ENCODE assay signal across 11 mouse cellular contexts in genomic region chr4:134660630-134661183, GRCm38 (mm10). TPM values are rescaled to one million over a fixed set of nuclear protein-coding genes. Genes with fewer than 3 reads are reported as not detected.
DNase-seq lines count a peak whose midpoint lies in the region; ATAC-seq and TF ChIP-seq lines count a peak whose summit lies in the region.
"Had no signal": no experiment of that assay in that cellular context is flagged by ENCODE, and none has a peak within 500 bp of the region (broad histone marks: within the 10 kb centered on the region; RNA-seq: fewer than 3 reads in every experiment).

No protein-coding gene starts in this region.

- H3K4me3 ChIP-seq in heart, embryonic 11.5 days (ENCODE audit: low read depth, low read length) = no peak overlapping the region
- no peak overlapping the region for H3K4me3 ChIP-seq in heart, adult 2 months
- H3K4me3 ChIP-seq in embryonic facial prominence, embryonic 14.5 days (ENCODE audit: low read depth, low read length) = no peak overlapping the region
- no peak overlapping the region for H3K4me3 ChIP-seq in limb, embryonic 14.5 days (replicated peaks; ENCODE audit: low read length)
- H3K4me3 ChIP-seq in lung, postnatal 0 days (ENCODE audit: low read depth, low read length) = no peak overlapping the region

- TF ChIP-seq CTCF in heart, adult 2 months (IDR thresholded peaks at IDR 0.05) = no peak
- TF ChIP-seq CTCF in lung, postnatal 0 days (IDR thresholded peaks at IDR 0.05) = no peak

- intact Hi-C loops in heart, adult 2 months (cut with DNase I) = no loop called here

- no peak for TF ChIP-seq EP300 in heart, adult 2 months (IDR thresholded peaks at IDR 0.05; ENCODE audit: insufficient read depth, low read depth, low read length)
- TF ChIP-seq EP300 in lung, postnatal 0 days (IDR thresholded peaks at IDR 0.05) = no peak

- peak overlapping the region; percentile 65; the same call in 1 of the 2 replicates for H3K27ac ChIP-seq in heart, embryonic 11.5 days (ENCODE audit: low read depth, low read length)
- no peak overlapping the region for H3K27ac ChIP-seq in heart, adult 2 months
- no peak overlapping the region for H3K27ac ChIP-seq in embryonic facial prominence, embryonic 14.5 days (replicated peaks; ENCODE audit: low read depth, low read length)
- H3K27ac ChIP-seq in limb, embryonic 14.5 days (replicated peaks; ENCODE audit: low read depth, low read length) = no peak overlapping the region
- no peak overlapping the region for H3K27ac ChIP-seq in lung, postnatal 0 days (ENCODE audit: low read length)
- H3K27ac ChIP-seq: embryonic facial prominence, embryonic 15.5 days had no signal

- H3K36me3 ChIP-seq in heart, embryonic 11.5 days (ENCODE audit: control insufficient read depth, insufficient read depth, low read length) = no peaks in the 10 kb centered on the region
- no peaks in the 10 kb centered on the region for H3K36me3 ChIP-seq in heart, adult 2 months (ENCODE audit: control insufficient read depth, insufficient read depth, low read length)
- no peaks in the 10 kb centered on the region for H3K36me3 ChIP-seq in embryonic facial prominence, embryonic 14.5 days (ENCODE audit: control insufficient read depth, insufficient read depth, low read length)
- no peaks in the 10 kb centered on the region for H3K36me3 ChIP-seq in limb, embryonic 14.5 days (ENCODE audit: control insufficient read depth, insufficient read depth, low read length)
- H3K36me3 ChIP-seq in lung, postnatal 0 days (ENCODE audit: insufficient read depth, low read length) = no peaks in the 10 kb centered on the region
- H3K36me3 ChIP-seq: embryonic facial prominence, embryonic 15.5 days had no signal

- H3K9me3 ChIP-seq in heart, embryonic 11.5 days (replicated peaks; ENCODE audit: control insufficient read depth, low read length) = no peaks in the 10 kb centered on the region
- H3K9me3 ChIP-seq in embryonic facial prominence, embryonic 14.5 days (ENCODE audit: control insufficient read depth, low read length) = no peaks in the 10 kb centered on the region
- H3K9me3 ChIP-seq in limb, embryonic 14.5 days (ENCODE audit: control insufficient read depth, low read length) = no peaks in the 10 kb centered on the region
- H3K9me3 ChIP-seq in lung, postnatal 0 days (ENCODE audit: low read length) = no peaks in the 10 kb centered on the region
- H3K9me3 ChIP-seq: embryonic facial prominence, embryonic 15.5 days had no signal

- peaks cover 3% of the 10 kb centered on the region; the same call in 1 of the 2 replicates for H3K79me2 ChIP-seq in heart, adult 2 months (replicated peaks; ENCODE audit: control insufficient read depth, insufficient read depth, low read length)

- 58% methylated on average over 18 of the region's 18 CpGs for WGBS in heart, embryonic 11.5 days (ENCODE audit: insufficient replicate concordance)
- 85% methylated on average over 18 of the region's 18 CpGs for WGBS in heart, adult 2 months
- WGBS in embryonic facial prominence, embryonic 14.5 days = 66% methylated on average over 18 of the region's 18 CpGs
- 47% methylated on average over 18 of the region's 18 CpGs for WGBS in limb, embryonic 14.5 days
- 57% methylated on average over 18 of the region's 18 CpGs for WGBS in lung, postnatal 0 days

- H3K4me1 ChIP-seq in heart, embryonic 11.5 days (ENCODE audit: control insufficient read depth, insufficient read depth, low read length) = peaks cover 58% of the 10 kb centered on the region
- H3K4me1 ChIP-seq in heart, adult 2 months (ENCODE audit: control insufficient read depth, insufficient read depth, low read length) = peaks cover 5% of the 10 kb centered on the region
- peaks cover 19% of the 10 kb centered on the region for H3K4me1 ChIP-seq in embryonic facial prominence, embryonic 14.5 days (ENCODE audit: control insufficient read depth, insufficient read depth, low read length)
- H3K4me1 ChIP-seq in limb, embryonic 14.5 days (ENCODE audit: control insufficient read depth, insufficient read depth, low read length) = peaks cover 22% of the 10 kb centered on the region
- H3K4me1 ChIP-seq in lung, postnatal 0 days (ENCODE audit: insufficient read depth, low read depth, low read length) = no peaks in the 10 kb centered on the region

- no peak for ATAC-seq in heart, embryonic 11.5 days (replicated peaks; ENCODE audit: insufficient number of reproducible peaks, low FRiP score, low TSS enrichment)
- ATAC-seq in embryonic facial prominence, embryonic 14.5 days (ENCODE audit: low read depth) = no peak
- ATAC-seq in limb, embryonic 14.5 days (ENCODE audit: low FRiP score, low read depth) = no peak
- ATAC-seq in lung, postnatal 0 days = no peak

- no peak for TF ChIP-seq POLR2A in heart, adult 2 months (IDR thresholded peaks at IDR 0.05; ENCODE audit: insufficient read depth, low read depth, low read length)
- no peak for TF ChIP-seq POLR2A in limb, embryonic 14.5 days (IDR thresholded peaks at IDR 0.05; ENCODE audit: borderline replicate concordance, extremely low read depth, insufficient read depth, insufficient read length)

- no peaks in the 10 kb centered on the region for H3K27me3 ChIP-seq in heart, embryonic 11.5 days (ENCODE audit: control insufficient read depth, insufficient read depth, low read length)
- H3K27me3 ChIP-seq in heart, adult 2 months (ENCODE audit: control insufficient read depth, insufficient read depth, low read length) = no peaks in the 10 kb centered on the region
- H3K27me3 ChIP-seq in embryonic facial prominence, embryonic 14.5 days (replicated peaks; ENCODE audit: control insufficient read depth, insufficient read depth, low read length) = no peaks in the 10 kb centered on the region
- H3K27me3 ChIP-seq in limb, embryonic 14.5 days (ENCODE audit: control insufficient read depth, insufficient read depth, low read length) = peaks cover 6% of the 10 kb centered on the region; the same call in 1 of the 2 replicates
- H3K27me3 ChIP-seq in lung, postnatal 0 days (replicated peaks; ENCODE audit: insufficient read depth, low read length) = 0 out of 2 replicates have a peak, but pooled peaks cover 5% of the 10 kb centered on the region

- no peak for DNase-seq in heart, adult 2 months
- DNase-seq in brain, adult 2 months (ENCODE audit: low read depth, low spot score) = peak; percentile 73
- no peak for DNase-seq in embryonic facial prominence, embryonic 14.5 days (ENCODE audit: low spot score)
- DNase-seq in limb, embryonic 14.5 days (ENCODE audit: low spot score) = no peak
- no peak for DNase-seq in gastrocnemius, postnatal 4 days (ENCODE audit: low spot score in 2 of 2)
- DNase-seq in testis, postnatal 14 days (ENCODE audit: low spot score) = no peak
- DNase-seq in lung, postnatal 0 days (ENCODE audit: low spot score) = no peak
- DNase-seq: heart, postnatal 10 days; liver had no signal

- H3K4me2 ChIP-seq in heart, embryonic 11.5 days = peak overlapping the region; percentile 62
- peak overlapping the region; percentile 50; the same call in 1 of the 2 replicates for H3K4me2 ChIP-seq in embryonic facial prominence, embryonic 14.5 days (ENCODE audit: low read depth, low read length)
- 0 out of 2 replicates have a peak overlapping the region, but pooled peaks have one; percentile 44 for H3K4me2 ChIP-seq in limb, embryonic 14.5 days (replicated peaks; ENCODE audit: low read depth, low read length, severe bottlenecking)
- no peak overlapping the region for H3K4me2 ChIP-seq in lung, postnatal 0 days (replicated peaks; ENCODE audit: low read depth, low read length)

- H3K9ac ChIP-seq in heart, embryonic 11.5 days (ENCODE audit: low read depth, low read length) = peak overlapping the region; percentile 46; the same call in 1 of the 2 replicates
- H3K9ac ChIP-seq in heart, adult 2 months (ENCODE audit: low read depth, low read length) = no peak overlapping the region
- H3K9ac ChIP-seq in embryonic facial prominence, embryonic 14.5 days (ENCODE audit: low read depth, low read length) = 0 out of 2 replicates have a peak overlapping the region, but pooled peaks have one; percentile 11
- H3K9ac ChIP-seq in limb, embryonic 14.5 days (ENCODE audit: low read depth, low read length, severe bottlenecking) = peak overlapping the region; percentile 34; the same call in 1 of the 2 replicates
- H3K9ac ChIP-seq in lung, postnatal 0 days (replicated peaks; ENCODE audit: low read depth) = no peak overlapping the region
- H3K9ac ChIP-seq: embryonic facial prominence, embryonic 15.5 days had no signal

RNA-seq across cellular contexts. Expression of gene Man1c1, which starts 43.4 kb away (rescaled TPM):
- polyA plus RNA-seq in heart, embryonic 11.5 days (2014; fragmentation: Nextera tagmentation; extraction: Ambion mirVana) = 8.6 and 9.3 TPM in 2 replicates
- total RNA-seq in heart, adult 2 months (2021) = 10 to 100 TPM; 24.8 to 28.4 TPM
- 14.1 and 17.6 TPM in 2 replicates for polyA plus RNA-seq in heart, adult 2 months (2012; rRNA removed)
- 5.1 and 6.5 TPM in 2 replicates for polyA plus RNA-seq in embryonic facial prominence, embryonic 14.5 days (2014; fragmentation: Nextera tagmentation; extraction: Ambion mirVana)
- 9.1 and 10.6 TPM in 2 replicates for polyA plus RNA-seq in limb, embryonic 14.5 days (2012; rRNA removed)
- 5.1 and 5.9 TPM in 2 replicates for polyA plus RNA-seq in limb, embryonic 14.5 days (2014; fragmentation: Nextera tagmentation; extraction: Ambion mirVana)
- 10 to 100 TPM; 16.7 to 17.9 TPM for total RNA-seq in gastrocnemius, postnatal 4 days (2021)
- polyA plus RNA-seq in lung, postnatal 0 days (2015; fragmentation: Nextera tagmentation; extraction: Ambion mirVana) = 2.9 and 3.0 TPM in 2 replicates

Comparison
In these comparisons a context has a peak if more than half of its experiments do, and no peak if none do; other contexts are left out.
1. H3K9ac ChIP-seq: peak in heart, embryonic 11.5 days (single experiment), embryonic facial prominence, embryonic 14.5 days (single experiment) and limb, embryonic 14.5 days (single experiment); none in heart, adult 2 months (single experiment) and lung, postnatal 0 days (single experiment).